Mouse (Mus musculus) kidney, adult 2 months (tissue): ENCODE results near the gene Ndufa4l2.

Experiments
- CTCF ChIP-seq: fragments of 200-500 bp; conservative IDR thresholded peaks from 2 replicates; pipeline ENCODE4 v1.5.1; 2011; ENCODE audit warnings: low read depth, mild to moderate bottlenecking, control low read depth, low read length, moderate library complexity, mixed read lengths; ENCODE audit not compliant: insufficient read depth, insufficient read length
- POLR2A ChIP-seq: fragments of 200-500 bp; IDR thresholded peaks from one replicate; pipeline ENCODE4 v1.6.1; 2011; ENCODE audit warnings: low read depth, low read length, control low read depth

DNA sequence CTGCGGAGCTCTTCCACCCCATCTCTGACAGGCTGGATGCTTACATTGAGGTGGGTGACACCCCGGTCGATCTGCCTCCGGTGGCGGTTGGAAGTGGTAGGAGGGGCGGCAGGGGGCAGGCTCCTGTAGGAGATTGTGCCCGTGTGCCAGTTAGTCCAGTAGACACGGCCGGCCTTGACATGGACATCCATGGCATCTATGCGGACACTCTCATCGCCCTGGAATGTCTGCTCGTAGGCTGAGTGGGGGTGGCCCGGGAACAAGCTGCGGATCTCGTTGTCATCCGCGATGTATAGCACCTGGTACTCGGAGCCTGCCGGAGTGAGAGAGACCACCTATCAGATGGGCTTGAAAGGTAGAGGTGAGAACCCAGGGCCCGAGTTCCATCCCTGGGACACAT lies 29.6 kb downstream of the Ndufa4l2 start:
- TF ChIP-seq CTCF: no peak
- TF ChIP-seq POLR2A: no peak
